Mouse (Mus musculus): ENCODE results near the gene Scgb1b15. TPM values are rescaled to one million over a fixed set of nuclear protein-coding genes. Genes with fewer than 3 reads are reported as not detected.
"Not testable (repeated sequence)": the region's sequence is repeated elsewhere in the genome, so short reads cannot be mapped to it uniquely, and the experiment has no call there.

Scgb1b15 gene
- polyA plus RNA-seq (2014; fragmentation: Nextera tagmentation; extraction: Ambion mirVana) = not detected in 2 replicates

GRCm38 (mm10) chr7:32836254-32836653 is at the start of gene Scgb1b15:
Gene Scgb1b15, plus strand, starts transcription at chr7:32836554.
- not testable (repeated sequence) for H3K27me3 ChIP-seq (ENCODE audit: control insufficient read depth, insufficient read depth, low read length); DNase-seq (ENCODE audit: low spot score); H3K4me2 ChIP-seq (replicated peaks; ENCODE audit: low read depth, low read length); H3K4me3 ChIP-seq (ENCODE audit: low read depth, low read length); H3K9me3 ChIP-seq (ENCODE audit: control insufficient read depth, low read length); H3K36me3 ChIP-seq (ENCODE audit: control insufficient read depth, insufficient read depth, low read length); ATAC-seq (ENCODE audit: low FRiP score); H3K9ac ChIP-seq (ENCODE audit: low read depth, low read length); H3K27ac ChIP-seq (ENCODE audit: low read depth, low read length); H3K4me1 ChIP-seq (replicated peaks; ENCODE audit: control insufficient read depth, insufficient read depth, low read length)

GRCm38 (mm10) chr7:32829562-32829961 is 6.8 kb upstream of the Scgb1b15 start, which contains the start of gene Scgb2b15:
Gene Scgb2b15, minus strand, starts transcription at chr7:32829662.
- not testable (repeated sequence) for H3K9ac ChIP-seq (ENCODE audit: low read depth, low read length); H3K4me1 ChIP-seq (replicated peaks; ENCODE audit: control insufficient read depth, insufficient read depth, low read length); ATAC-seq (ENCODE audit: low FRiP score); H3K27ac ChIP-seq (ENCODE audit: low read depth, low read length); H3K27me3 ChIP-seq (ENCODE audit: control insufficient read depth, insufficient read depth, low read length); H3K4me2 ChIP-seq (replicated peaks; ENCODE audit: low read depth, low read length); DNase-seq (ENCODE audit: low spot score); H3K36me3 ChIP-seq (ENCODE audit: control insufficient read depth, insufficient read depth, low read length); H3K9me3 ChIP-seq (ENCODE audit: control insufficient read depth, low read length); H3K4me3 ChIP-seq (ENCODE audit: low read depth, low read length)

Other genes starting within 250 kb of the Scgb1b15 start
- gene Scgb2b15, start 6.9 kb upstream of the Scgb1b15 start, polyA plus RNA-seq (2014; fragmentation: Nextera tagmentation; extraction: Ambion mirVana) = not detected in 2 replicates
- not detected in 2 replicates for gene Scgb2b17, start 220.0 kb downstream of the Scgb1b15 start, polyA plus RNA-seq (2014; fragmentation: Nextera tagmentation; extraction: Ambion mirVana)
- not detected in 2 replicates for gene Scgb1b17, start 226.9 kb downstream of the Scgb1b15 start, polyA plus RNA-seq (2014; fragmentation: Nextera tagmentation; extraction: Ambion mirVana)

Measured in hindbrain, embryonic 11.5 days (tissue).